Mouse (Mus musculus): ENCODE measurements around the gene Nrbp1.

GRCm38 (mm10) chr5:31290521-31291360 lies 50.1 kb downstream of the Nrbp1 start, which contains the start of gene Ift172:
- TF ChIP-seq CTCF (IDR thresholded peaks at IDR 0.05; ENCODE audit: control insufficient read depth, insufficient read depth, low read length) (no peak), POLR2A (IDR thresholded peaks at IDR 0.05; ENCODE audit: borderline replicate concordance, control insufficient read depth, low read depth, low read length) (peak; percentile 72; the same call in 1 of the 2 replicates)
